Mouse (Mus musculus) stomach, embryonic 14.5 days (tissue): ENCODE data around the gene Shkbp1. TPM values are rescaled to one million over a fixed set of nuclear protein-coding genes. Genes with fewer than 3 reads are reported as not detected.

ENCODE experiments used
- ATAC-seq: fragments of 200-750 bp; cut with Nextera tagmentation; 2 replicates; pipeline ENCODE4 v1.8.0; 2017; ENCODE audit warnings: low read depth, moderate TSS enrichment; ENCODE audit not compliant: insufficient number of reproducible peaks, insufficient read depth, low FRiP score
- H3K27ac ChIP-seq: fragments of 300-500 bp; sonication (generic); 2 replicates; pipeline ENCODE4 v1.5.1; 2014; ENCODE audit warnings: mild to moderate bottlenecking, low read length, moderate library complexity, mixed read lengths
- H3K27me3 ChIP-seq: fragments of 300-500 bp; sonication (generic); 2 replicates; pipeline ENCODE4 v1.6.1; 2014; ENCODE audit warnings: low read length, control low read depth, mixed read lengths; ENCODE audit not compliant: control insufficient read depth, insufficient read depth
- H3K36me3 ChIP-seq: fragments of 300-500 bp; sonication (generic); 2 replicates; pipeline ENCODE4 v1.6.1; 2014; ENCODE audit warnings: mild to moderate bottlenecking, control low read depth, low read length, moderate library complexity, mixed read lengths; ENCODE audit not compliant: control insufficient read depth, insufficient read depth
- H3K4me1 ChIP-seq: fragments of 300-500 bp; sonication (generic); 2 replicates; pipeline ENCODE4 v1.6.1; 2014; ENCODE audit warnings: low read length, control low read depth, mixed read lengths; ENCODE audit not compliant: control insufficient read depth, insufficient read depth
- H3K4me2 ChIP-seq: fragments of 300-500 bp; sonication (generic); replicated peaks from 2 replicates; pipeline ENCODE4 v1.6.1; 2014; ENCODE audit warnings: low read depth, low read length, control low read depth
- H3K4me3 ChIP-seq: fragments of 300-500 bp; sonication (generic); 2 replicates; pipeline ENCODE4 v1.5.1; 2014; ENCODE audit warnings: low read depth, low read length, control low read depth
- H3K9ac ChIP-seq: fragments of 300-500 bp; sonication (generic); replicated peaks from 2 replicates; pipeline ENCODE4 v1.6.1; 2014; ENCODE audit warnings: low read depth, mild to moderate bottlenecking, control low read depth, low read length, moderate library complexity, mixed read lengths
- H3K9me3 ChIP-seq: fragments of 300-500 bp; sonication (generic); 2 replicates; pipeline ENCODE4 v1.6.1; 2016; ENCODE audit warnings: low read depth, low read length, control low read depth; ENCODE audit not compliant: control insufficient read depth
- WGBS: fragments of 180-500 bp; shearing (Covaris S2); extraction: QIAGEN DNeasy Blood & Tissue Kit; methylation state at CpG from one replicate; pipeline ENCODE4 v1.1.7; 2014; 5-methylcytosine and 5-hydroxymethylcytosine counted together
- polyA plus RNA-seq: library from polyadenylated mRNA; unstranded; fragments of >200 nt; fragmentation: Nextera tagmentation; extraction: Ambion mirVana; gene quantifications from 2 replicates; pipeline ENCODE4 v1.2.1, GENCODE M21; 2014

The Shkbp1 gene
- polyA plus RNA-seq, 1 experiment from 2014 or later: 41.6 TPM

GRCm38 (mm10) chr7:27345444-27345843 is 10.4 kb downstream of the Shkbp1 start:
- H3K4me2 ChIP-seq: no peak overlapping the region
- no peak overlapping the region for H3K27ac ChIP-seq
- no peaks in the 10 kb centered on the region for H3K4me1 ChIP-seq
- H3K4me3 ChIP-seq: no peak overlapping the region
- WGBS: 23% methylated on average over 6 of the region's 6 CpGs
- H3K36me3 ChIP-seq: peaks cover 20% of the 10 kb centered on the region
- H3K9me3 ChIP-seq: no peaks in the 10 kb centered on the region
- peak; percentile 16; the same call in 1 of the 2 replicates for ATAC-seq
- no peak overlapping the region for H3K9ac ChIP-seq
- H3K27me3 ChIP-seq: no peaks in the 10 kb centered on the region

DNA sequence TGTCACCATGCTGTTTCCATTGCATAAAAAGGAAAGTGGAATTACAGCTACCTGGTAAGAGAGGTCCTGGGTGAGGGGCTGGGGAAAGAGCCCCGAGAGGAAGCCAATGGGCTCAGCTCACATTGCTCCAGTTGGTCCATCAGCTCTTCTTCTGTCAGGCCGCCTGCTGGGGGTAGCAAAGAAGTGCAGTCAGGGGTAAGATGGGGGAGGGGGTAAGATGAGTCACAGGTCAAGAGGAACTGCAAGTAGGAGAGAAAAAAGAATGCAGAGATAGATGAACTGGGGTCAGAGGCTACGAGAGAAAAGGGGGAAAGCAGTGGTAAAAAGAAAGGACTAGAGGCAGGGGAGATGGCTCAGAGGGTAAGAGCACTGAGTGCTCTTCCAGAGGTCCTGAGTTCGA is 13.2 kb downstream of the Shkbp1 start:
- peaks cover 3% of the 10 kb centered on the region; the same call in 1 of the 2 replicates for H3K27me3 ChIP-seq
- H3K9ac ChIP-seq: no peak overlapping the region
- WGBS: 39% methylated on average over 4 of the region's 4 CpGs
- no peaks in the 10 kb centered on the region for H3K9me3 ChIP-seq
- H3K4me2 ChIP-seq: no peak overlapping the region
- no peak overlapping the region for H3K27ac ChIP-seq
- H3K4me1 ChIP-seq: no peaks in the 10 kb centered on the region
- no peak overlapping the region for H3K4me3 ChIP-seq
- H3K36me3 ChIP-seq: peaks cover 4% of the 10 kb centered on the region
- ATAC-seq: no peak

GRCm38 (mm10) chr7:27339519-27339918 is 16.3 kb downstream of the Shkbp1 start:
- Histone ChIP-seq H3K36me3 (no peaks in the 10 kb centered on the region; the same call in none of the 2 replicates), H3K9me3 (no peaks in the 10 kb centered on the region), H3K9ac (no peak overlapping the region), H3K4me1 (peaks cover 14% of the 10 kb centered on the region; the same call in 1 of the 2 replicates), H3K27me3 (peaks cover 3% of the 10 kb centered on the region; the same call in 1 of the 2 replicates), H3K27ac (no peak overlapping the region), H3K4me2 (no peak overlapping the region), H3K4me3 (no peak overlapping the region)
- 39% methylated on average over 7 of the region's 7 CpGs for WGBS
- no peak for ATAC-seq

DNA sequence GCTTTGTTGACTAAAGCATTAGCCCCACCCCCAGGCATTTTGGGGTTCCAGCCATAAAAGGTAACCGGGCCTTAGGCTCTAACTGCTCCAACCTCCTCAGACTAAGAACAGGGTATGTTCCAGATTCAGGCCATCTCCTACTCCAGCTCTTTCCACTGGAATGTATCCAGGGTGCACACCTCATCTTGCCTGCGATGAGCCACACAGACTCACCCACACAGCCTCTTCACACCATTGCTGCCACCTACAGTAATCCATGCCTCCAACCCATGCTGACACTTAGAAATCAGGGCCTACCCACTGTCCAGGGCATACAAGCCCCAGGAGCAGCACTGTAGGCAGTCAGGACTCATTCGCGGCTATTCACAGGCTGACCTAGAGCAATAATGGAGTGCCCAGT is 16.7 kb downstream of the Shkbp1 start:
- 74% methylated on average over 4 of the region's 4 CpGs for WGBS
- Histone ChIP-seq H3K27me3 (peaks cover 3% of the 10 kb centered on the region; the same call in 1 of the 2 replicates), H3K9ac (no peak overlapping the region), H3K27ac (no peak overlapping the region), H3K4me1 (peaks cover 18% of the 10 kb centered on the region; the same call in 1 of the 2 replicates), H3K9me3 (no peaks in the 10 kb centered on the region), H3K4me3 (no peak overlapping the region), H3K4me2 (no peak overlapping the region), H3K36me3 (no peaks in the 10 kb centered on the region; the same call in none of the 2 replicates)
- ATAC-seq: no peak

DNA sequence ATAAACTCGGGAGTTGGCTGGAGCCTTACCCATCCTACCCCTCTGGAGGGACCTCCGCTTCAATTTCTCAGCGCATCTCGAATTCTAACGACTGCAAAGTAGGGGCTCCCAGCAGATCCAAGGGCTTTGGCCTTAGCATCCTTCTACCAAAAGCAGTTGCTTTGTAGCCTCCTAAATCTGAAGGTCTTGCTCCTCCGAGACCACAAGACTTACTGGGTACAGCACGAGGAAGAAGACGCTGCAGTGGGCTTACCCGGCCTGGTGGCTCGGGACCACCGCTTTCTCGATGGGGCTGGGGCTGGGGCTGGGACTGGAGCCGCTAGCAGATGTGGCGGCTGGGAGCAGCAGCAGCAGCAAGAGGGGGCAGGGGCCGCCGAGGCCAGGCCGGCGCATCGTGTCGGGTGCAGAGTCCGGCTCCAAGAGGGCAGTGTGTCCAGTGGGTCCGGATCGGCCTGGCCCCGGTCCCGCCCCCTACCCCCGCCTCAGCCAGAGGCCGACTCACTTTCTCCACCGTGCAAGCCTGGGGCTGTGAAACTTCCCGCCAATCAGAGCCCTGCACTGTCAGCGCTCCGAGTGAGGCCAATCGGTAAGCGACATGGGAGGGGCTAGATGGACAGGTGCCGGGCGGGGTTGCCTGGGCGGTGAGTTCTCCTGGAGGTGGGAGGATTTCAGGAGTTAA is 18.5 kb downstream of the Shkbp1 start, which contains the start of gene Ltbp4:
Gene Ltbp4 (minus strand): TSS at position 518 of the 679 bp plus-strand sequence.
- Histone ChIP-seq H3K4me1 (peaks cover 25% of the 10 kb centered on the region; the same call in 1 of the 2 replicates), H3K9me3 (no peaks in the 10 kb centered on the region), H3K27me3 (peaks cover 3% of the 10 kb centered on the region; the same call in 1 of the 2 replicates), H3K4me3 (peak within 1 kb of the TSS; percentile 39), H3K9ac (peak within 1 kb of the TSS; percentile 33; the same call in 1 of the 2 replicates), H3K4me2 (peak within 1 kb of the TSS; percentile 75), H3K27ac (peak within 1 kb of the TSS; percentile 63; the same call in 1 of the 2 replicates), H3K36me3 (no peaks in the 10 kb centered on the region; the same call in none of the 2 replicates)
- 1% methylated on average over 35 of the region's 36 CpGs for WGBS
- peak; percentile 56 for ATAC-seq

GRCm38 (mm10) chr7:27335928-27336823 is 19.6 kb downstream of the Shkbp1 start:
- H3K9me3 ChIP-seq: no peaks in the 10 kb centered on the region
- H3K36me3 ChIP-seq: no peaks in the 10 kb centered on the region
- H3K4me2 ChIP-seq: peak overlapping the region; percentile 75
- ATAC-seq: peak; percentile 71
- H3K27me3 ChIP-seq: peaks cover 3% of the 10 kb centered on the region; the same call in 1 of the 2 replicates
- under 1% methylated on average over 47 of the region's 47 CpGs for WGBS
- H3K4me1 ChIP-seq: peaks cover 25% of the 10 kb centered on the region; the same call in 1 of the 2 replicates
- H3K4me3 ChIP-seq: peak overlapping the region; percentile 39
- peak overlapping the region; percentile 63 for H3K27ac ChIP-seq
- H3K9ac ChIP-seq: 0 out of 2 replicates have a peak overlapping the region, but pooled peaks have one; percentile 0

DNA sequence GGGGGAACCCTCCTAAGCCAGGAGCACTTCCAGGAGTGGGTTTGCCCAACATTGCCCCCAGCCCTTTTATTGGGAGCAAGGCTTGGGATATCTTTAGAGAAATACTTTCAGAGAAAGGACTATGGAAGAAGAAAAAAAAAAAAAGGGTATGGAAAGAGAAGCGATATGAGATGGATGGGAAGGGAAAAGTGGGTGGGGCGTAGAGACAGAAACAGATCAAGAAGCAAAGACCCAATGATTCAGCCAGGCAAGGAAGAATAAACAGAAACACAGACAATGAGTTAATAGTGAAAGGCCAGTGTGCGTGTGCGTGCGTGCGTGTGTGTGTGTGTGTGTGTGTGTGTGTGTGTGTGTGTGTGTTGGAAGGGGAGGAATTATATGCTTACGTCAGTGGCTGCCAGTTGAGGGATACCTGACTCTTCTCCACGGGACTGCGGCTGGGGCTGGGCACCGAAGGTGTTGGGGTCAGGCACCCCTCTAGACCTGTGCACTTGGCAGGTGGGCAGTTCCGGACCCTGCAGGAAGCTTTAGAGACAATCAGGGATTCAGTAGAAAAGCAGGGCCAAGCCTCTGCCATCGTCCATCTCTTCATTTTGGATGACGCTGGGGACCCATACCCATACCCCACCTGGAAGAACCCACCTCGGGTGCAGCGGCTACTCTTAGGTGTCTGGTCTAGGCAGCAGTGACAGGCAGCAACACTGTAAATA is 20.7 kb downstream of the Shkbp1 start:
- H3K27ac ChIP-seq: 0 out of 2 replicates have a peak overlapping the region, but pooled peaks have one; percentile 40
- H3K36me3 ChIP-seq: no peaks in the 10 kb centered on the region
- H3K9ac ChIP-seq: no peak overlapping the region
- no peaks in the 10 kb centered on the region for H3K9me3 ChIP-seq
- peaks cover 29% of the 10 kb centered on the region; the same call in 1 of the 2 replicates for H3K4me1 ChIP-seq
- H3K4me2 ChIP-seq: peak overlapping the region; percentile 83; the same call in 1 of the 2 replicates
- peak overlapping the region; percentile 79; the same call in 1 of the 2 replicates for H3K4me3 ChIP-seq
- ATAC-seq: no peak
- WGBS: 41% methylated on average over 15 of the region's 15 CpGs
- peaks cover 3% of the 10 kb centered on the region; the same call in 1 of the 2 replicates for H3K27me3 ChIP-seq
